Mouse (Mus musculus) kidney, postnatal 36 days (tissue): ENCODE data around the gene Phf11c.
A peak's percentile ranks its signal among the peaks of the same experiment; 100 is the strongest.
"Not testable (repeated sequence)": the region's sequence is repeated elsewhere in the genome, so short reads cannot be mapped to it uniquely, and the experiment has no call there.

ENCODE experiments used
- DNase-seq, 2 experiments: peaks; one replicate each; pipeline ENCODE4 v3.0.0; 2021 to 2022; ENCODE audit warnings: mixed read lengths in 2 of 2

Gene Phf11c

GRCm38 (mm10) chr14:59395281-59395680 is at the start of gene Phf11c:
Phf11c (minus strand) TSS chr14:59395381.
- no peak for DNase-seq

- no peak for DNase-seq
Measured at GRCm38 (mm10) chr14:59441472-59441805, 46.3 kb upstream of the Phf11c start.

GRCm38 (mm10) chr14:59440558-59441471 is 45.6 kb upstream of the Phf11c start, which contains the start of the genes Setdb2 and Cab39l:
Setdb2 (minus strand) TSS chr14:59440884.
Cab39l (plus strand) TSS chr14:59440972.
- peak; percentile 96 to 97 for DNase-seq

GRCm38 (mm10) chr14:59440039-59440438 is 44.9 kb upstream of the Phf11c start:
- DNase-seq, result no peak

- DNase-seq, result no peak
Measured at GRCm38 (mm10) chr14:59438505-59438904, 43.3 kb upstream of the Phf11c start.

- no peak for DNase-seq
Measured at GRCm38 (mm10) chr14:59437398-59437797, 42.2 kb upstream of the Phf11c start.

GRCm38 (mm10) chr14:59435206-59435605 is 40.0 kb upstream of the Phf11c start:
- no peak for DNase-seq

- DNase-seq, result peak in 1 of 2 experiments; percentile 23
Measured at GRCm38 (mm10) chr14:59433902-59434301, 38.7 kb upstream of the Phf11c start.

- peak; percentile 13 to 29 for DNase-seq
Measured at GRCm38 (mm10) chr14:59430556-59430955, 35.4 kb upstream of the Phf11c start.

- DNase-seq, result no peak
Measured at GRCm38 (mm10) chr14:59422912-59423663, 27.9 kb upstream of the Phf11c start.

- no peak for DNase-seq
Measured at GRCm38 (mm10) chr14:59418171-59418570, 23.0 kb upstream of the Phf11c start.

GRCm38 (mm10) chr14:59414979-59415378 is 19.8 kb upstream of the Phf11c start:
- not testable (repeated sequence) for DNase-seq

GRCm38 (mm10) chr14:59396999-59397398 is 1.8 kb upstream of the Phf11c start:
- DNase-seq, result peak in 1 of 2 experiments; percentile 2

- peak; percentile 13 to 50 for DNase-seq
Measured at GRCm38 (mm10) chr14:59390181-59390580, 5.0 kb downstream of the Phf11c start.

GRCm38 (mm10) chr14:59389532-59389931 is 5.6 kb downstream of the Phf11c start:
- DNase-seq, result no peak

- no peak for DNase-seq
Measured at GRCm38 (mm10) chr14:59370348-59371068, 24.7 kb downstream of the Phf11c start.

- DNase-seq, result peak; percentile 1 to 17
Measured at GRCm38 (mm10) chr14:59366386-59367105, 28.6 kb downstream of the Phf11c start.

- peak; percentile 65 to 70 for DNase-seq
Measured at GRCm38 (mm10) chr14:59365244-59365644, 29.9 kb downstream of the Phf11c start, which contains the start of gene Phf11d. Phf11d (minus strand) TSS chr14:59365470.

- DNase-seq, result peak; percentile 21 to 33
Measured at GRCm38 (mm10) chr14:59341189-59341588, 54.0 kb downstream of the Phf11c start, which contains the start of gene Phf11b. Phf11b (minus strand) TSS chr14:59341351.

- no peak for DNase-seq
Measured at GRCm38 (mm10) chr14:59339541-59339940, 55.6 kb downstream of the Phf11c start.

- not testable (repeated sequence) for DNase-seq
Measured at GRCm38 (mm10) chr14:59336056-59336455, 59.1 kb downstream of the Phf11c start.
